Mouse (Mus musculus) cerebellum, adult 8-10 months (tissue): ENCODE measurements at regions not wholly inside any gene's neighbourhood (a gene's known extent, or its start where the extent isn't known, plus 50 kb on each side); places are given as distances from the start of the nearest gene placed in this dataset.
"Not testable (repeated sequence)": the region's sequence is repeated elsewhere in the genome, so short reads cannot be mapped to it uniquely, and the experiment has no call there.

Experiments used
- DNase-seq: peaks from one replicate; pipeline ENCODE4 v3.0.0; 2022

DNA sequence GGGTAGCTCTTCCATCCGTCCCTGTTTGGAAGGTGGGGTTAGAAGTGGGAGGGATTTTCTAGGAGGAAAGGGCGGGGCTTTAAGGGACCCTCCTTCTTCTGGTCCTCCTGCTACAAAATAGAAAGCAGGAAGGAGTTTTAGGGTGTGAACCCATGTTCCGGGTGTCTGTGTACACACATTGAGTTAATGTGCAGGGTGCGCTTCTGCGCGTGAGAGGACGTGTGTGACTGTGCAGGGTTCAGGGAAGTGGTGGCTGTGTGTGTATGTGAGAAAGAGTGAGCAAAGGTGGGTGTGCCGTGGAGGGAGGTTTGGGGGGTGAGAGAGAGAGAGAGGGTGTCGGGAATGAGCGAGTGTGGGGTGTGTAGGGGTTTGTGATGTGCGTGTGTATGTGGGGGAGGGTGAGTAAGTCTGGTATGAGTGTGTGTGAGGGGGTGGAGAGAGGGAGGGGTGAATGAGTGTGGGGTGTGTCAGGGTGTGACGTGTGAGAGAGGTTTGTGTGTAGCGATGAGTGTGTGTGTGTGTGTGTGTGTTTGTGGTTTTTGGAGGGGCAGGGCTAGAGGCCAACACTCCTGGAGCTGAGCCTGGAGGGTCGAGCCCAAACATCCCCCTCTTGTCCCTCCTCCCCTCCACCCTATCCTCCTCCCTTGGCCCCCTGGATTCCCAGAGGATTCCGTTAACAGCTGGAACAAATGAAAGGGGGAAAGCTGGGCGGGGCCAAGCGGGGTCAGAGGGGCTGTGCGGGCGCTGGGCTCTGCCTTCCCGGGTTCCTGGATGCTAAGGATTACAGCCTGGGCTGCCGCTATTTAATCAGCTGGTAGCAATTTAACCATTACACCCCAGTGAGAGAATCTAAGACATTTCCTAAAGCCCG is 95.3 kb upstream of the Med13l start:
- no peak for DNase-seq

DNA sequence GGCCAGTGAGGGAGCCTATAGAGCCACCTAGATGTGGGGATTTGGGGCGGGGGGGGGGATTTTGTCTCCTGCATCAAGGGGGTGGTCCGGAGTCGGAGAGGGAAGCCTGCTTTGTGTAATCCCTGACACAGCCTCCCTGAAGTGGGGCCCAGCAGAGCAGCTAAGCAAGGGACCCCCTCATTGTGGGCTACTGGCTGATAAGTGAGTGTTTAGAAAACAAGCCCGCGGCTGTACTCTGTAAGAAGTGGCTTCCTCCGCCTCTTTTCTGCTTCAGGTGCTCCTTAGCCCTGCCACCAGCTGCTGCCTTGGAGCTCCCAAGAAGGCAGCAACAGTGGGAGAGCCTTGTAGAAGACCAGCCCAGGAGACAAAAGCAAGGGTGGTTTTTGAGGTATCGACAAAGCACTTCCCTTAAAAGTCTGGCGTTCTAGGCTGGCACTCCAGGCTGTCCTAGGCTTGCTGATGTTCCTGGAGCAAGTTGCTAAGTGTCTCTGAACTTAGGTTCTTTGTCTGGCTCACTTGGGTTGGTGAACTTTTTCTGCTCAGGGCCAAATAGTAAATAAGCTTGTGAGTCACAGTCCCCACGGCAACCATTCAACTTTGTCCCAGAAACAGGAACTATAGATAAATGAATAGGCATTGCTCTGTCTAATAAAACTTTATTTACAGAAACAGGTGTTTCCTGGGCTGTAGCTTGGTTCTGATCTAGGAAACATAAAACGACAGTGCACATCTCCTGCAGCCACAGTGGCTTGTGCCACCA is 94.3 kb upstream of the Med13l start:
- no peak for DNase-seq

DNA sequence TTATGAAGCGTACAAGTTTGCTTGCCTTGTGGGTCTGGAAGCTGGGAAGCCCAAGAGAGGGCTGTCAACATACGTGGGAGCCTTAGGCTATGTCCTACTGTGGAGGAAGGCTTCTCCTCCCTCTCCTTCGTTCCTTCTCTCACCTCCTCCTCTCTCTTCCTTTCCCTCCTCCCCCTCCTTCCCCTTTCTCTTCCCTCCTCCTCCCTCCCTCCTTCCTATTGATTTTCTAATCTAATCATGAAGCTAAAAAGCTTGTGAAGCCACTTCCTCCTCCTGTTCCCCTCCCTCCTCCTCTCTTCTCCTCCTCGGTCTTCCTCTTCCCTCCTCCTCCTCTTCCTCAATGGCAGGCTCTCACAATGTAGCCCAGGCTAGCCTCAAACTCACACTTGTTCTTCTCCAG is 91.7 kb upstream of the Med13l start:
- no peak for DNase-seq

DNA sequence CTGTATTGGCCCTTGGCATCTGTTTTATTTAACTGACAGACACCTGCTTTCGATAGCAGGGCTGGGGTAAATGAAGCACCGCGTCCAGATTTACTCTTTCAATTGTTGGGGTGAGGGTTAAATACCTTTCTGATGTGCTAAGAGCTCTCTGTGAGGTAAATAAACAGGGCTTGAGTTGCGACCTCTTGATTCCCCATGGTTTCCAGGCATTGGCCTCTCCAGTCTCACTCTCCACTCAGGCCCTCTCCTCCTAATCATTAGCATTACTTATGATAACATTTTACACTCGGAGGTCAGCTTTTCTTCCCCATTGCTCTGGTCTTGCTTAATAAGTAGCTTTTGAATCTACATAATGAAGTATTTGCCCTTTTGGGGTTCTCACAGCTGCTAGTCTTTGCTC is 88.9 kb upstream of the Med13l start:
- DNase-seq: no peak

DNA sequence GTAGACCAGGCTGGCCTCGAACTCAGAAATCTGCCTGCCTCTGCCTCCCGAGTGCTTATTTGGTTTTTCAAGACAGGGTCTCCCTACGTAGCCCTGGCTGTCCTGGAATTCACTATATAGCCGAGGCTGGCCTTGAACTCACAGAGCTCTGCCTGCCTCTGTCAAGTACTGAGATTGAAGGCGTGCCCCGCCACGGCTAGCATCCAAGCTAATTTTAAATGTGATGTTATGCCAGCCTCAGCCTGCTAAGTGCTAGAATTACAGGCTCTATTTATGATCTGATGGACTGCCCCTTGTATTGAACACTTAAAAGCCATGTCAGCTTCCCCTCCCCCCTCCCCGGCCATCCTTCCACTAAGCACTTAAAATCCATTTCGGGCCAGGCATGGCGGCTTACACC is 88.2 kb upstream of the Med13l start:
- DNase-seq: no peak

DNA sequence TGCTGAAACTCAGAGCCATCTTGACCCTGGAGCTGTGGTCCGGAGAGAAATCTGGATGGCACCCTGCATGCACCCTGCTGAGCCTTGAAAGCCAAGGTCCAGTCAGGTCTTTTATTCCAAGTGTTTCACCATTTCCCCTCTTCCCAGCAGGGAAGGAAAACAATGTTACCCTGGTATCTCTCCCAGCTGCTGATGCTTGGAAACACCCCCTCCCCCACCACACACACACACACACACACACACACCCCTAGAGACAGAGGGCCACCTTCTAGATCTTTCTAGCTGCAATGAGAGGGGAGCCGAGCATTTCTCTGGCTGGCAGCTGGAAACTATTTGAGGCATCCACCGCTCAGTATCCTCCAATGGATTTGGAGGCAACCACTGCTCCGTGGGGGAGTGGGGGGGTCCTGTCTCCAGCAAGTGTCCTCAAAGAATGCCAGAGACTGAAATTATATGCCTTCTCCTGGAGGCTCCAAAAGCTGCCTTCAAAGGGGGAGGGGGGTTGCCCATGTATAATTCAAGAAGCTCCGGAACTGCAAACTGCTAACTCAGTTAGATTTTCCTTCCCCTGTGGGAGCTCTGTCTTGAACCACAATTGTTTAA is 87.2 kb upstream of the Med13l start:
- DNase-seq: no peak

DNA sequence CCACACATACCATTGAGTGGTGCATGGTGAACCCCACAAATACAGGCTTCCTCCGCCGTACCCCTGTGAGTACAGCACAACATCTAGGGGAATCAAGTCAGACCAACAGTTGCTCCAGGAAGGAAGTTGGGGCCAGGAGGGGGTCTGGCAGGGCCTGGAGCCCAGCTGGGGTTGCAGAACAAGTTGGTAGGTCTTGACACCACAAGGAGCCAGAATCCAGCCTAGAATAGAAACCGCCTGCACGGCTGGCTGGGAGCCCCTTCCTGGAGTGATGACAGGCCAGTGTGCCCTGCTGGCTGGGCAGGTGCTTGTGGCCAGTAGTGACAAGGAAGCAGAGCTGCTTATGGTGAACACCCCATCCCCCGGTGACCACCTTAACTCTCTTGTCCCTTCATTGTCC is 83.9 kb upstream of the Med13l start:
- DNase-seq: no peak

DNA sequence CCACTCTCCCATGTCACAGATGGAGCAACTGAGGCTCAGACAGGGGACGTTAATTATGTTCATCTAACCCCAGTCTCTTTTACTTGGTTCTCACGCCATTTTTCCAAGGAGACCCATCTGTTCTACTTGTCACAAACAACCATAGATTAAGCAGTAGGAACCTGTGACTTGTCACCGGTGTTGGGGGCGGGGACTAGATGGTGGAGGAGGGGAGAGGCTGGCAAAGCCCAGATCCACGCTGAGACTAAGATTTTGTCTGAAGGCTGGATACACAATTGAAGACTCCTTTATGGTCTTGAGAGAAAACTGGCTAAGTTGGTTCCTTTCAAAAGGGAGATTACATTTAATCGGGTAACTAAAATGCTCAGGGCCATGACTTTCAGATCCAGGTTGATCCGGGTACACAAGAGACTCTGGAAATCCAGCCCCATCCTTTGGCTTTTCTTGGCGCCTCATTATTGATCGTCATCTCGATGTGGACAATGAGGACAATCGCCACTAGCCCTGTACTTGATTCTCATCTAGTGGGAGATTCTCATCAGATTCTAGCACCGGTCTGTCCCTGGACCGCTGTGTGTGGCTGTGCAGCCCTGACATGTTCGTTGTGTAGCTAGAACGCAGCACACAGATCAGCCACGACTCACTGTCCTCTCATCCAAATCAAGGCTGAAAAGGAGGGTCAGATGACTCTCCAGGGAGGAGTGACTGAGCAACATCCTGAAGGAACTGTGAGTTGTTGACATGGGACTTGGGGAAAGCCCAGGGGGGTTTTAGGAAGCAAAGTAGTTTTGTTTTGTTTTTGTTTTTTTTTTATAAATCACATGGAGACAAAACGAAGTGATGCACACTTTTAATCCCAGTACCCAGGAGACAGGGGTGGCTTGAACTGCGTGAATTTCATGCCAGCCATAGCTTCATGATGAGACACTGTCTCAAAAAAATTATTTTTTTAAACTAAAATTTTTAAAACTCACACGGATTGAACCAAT is 83.1 kb upstream of the Med13l start:
- no peak for DNase-seq

DNA sequence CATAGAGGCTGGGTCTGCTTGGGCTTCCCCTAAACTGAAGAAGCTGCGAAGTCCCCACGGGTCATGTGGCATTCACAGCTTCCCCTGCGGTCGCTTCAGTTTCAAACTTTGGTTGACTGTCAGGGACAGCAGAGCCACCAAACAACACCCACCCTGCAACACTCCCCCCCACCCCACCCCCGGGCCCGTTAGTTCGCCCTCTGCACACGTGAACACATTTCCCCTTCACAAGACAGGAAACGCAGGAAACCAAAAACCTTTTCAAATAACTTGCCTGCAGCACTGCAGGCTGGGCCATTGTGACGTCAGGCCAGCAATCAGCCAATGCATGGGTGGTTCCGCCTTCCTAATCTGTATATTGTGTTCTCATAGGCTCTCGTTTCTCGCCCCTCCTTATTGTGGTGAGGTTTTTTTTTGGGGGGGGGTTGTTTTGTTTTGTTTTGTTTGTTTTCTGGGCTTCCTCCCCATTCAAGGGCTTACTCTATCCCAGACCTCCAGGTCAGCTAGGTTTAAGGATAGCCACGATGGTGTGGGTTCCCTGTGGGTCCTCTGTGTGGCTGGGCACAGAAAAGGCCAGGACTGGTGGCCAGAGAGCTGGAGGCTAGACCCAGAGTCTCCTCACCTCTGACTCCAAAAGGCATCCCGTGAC is 82.2 kb upstream of the Med13l start:
- DNase-seq: no peak

DNA sequence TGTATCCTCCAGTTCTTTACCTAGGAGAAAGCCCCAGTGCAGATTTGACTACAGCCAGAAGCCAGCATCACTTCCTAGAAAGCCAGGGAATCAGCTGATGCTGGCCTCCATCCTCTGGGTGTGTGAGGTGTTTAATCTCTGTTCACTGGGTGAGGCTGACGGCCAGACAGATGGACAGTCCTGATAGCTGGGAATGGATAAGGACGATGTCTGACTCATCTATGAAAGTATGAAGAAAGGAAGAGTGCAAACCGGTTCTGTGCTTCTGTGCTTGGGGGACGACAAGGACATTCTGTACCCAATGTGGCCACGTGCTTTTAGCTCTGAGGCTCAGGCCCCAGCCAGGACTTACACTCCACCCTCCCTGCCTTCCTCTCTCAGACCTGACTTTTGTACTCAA is 80.5 kb upstream of the Med13l start:
- no peak for DNase-seq

DNA sequence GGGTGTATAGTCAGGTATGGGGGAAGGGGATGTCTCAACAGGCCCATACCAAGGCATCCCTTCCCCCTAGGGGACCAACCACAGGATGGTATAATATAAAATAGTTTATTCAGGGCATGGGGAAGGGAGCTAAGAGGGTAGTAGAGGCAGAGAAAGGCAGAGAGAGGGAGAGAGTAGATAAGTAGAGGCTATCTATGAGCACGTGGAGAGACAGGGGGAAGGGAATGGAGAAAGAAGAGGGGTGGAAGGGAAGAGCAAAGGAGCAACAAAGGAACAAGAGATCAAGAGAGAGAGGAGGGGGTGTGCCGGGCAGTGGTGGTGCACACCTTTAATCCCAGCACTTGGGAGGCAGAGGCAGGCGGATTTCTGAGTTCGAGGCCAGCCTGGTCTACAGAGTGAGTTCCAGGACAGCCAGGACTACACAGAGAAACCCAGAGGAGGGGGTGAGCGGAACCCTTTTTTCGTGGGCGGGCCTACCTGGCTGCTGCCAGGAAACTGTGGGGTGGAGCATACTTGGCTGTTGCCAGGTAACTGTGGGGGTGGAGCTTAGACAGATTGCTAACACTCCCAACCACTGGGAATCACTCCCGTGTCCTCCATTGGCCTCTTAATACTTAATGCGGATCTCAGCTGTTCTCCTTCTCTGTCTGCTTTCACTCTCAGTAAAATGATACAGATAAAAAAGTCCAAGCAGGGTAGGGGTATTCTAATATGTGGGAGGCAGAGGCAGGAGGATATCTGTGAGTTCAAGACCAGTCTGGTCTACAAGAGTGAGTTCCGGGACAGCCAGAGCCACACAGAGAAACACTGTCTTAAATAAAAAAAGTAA is 79.3 kb upstream of the Med13l start:
- DNase-seq: no peak

DNA sequence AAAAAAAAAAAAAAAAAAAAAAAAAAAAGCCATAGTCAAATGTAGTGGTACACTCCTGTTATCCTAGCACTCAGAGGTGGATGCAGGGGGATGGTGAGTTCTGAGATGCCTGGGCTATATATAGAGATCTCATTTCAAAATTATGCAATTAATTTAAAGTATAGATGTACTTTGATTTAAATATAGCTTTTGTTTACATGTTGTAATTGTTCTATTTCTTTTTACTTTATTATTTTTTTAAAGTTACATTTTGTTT is 78.8 kb upstream of the Med13l start:
- DNase-seq: no peak

DNA sequence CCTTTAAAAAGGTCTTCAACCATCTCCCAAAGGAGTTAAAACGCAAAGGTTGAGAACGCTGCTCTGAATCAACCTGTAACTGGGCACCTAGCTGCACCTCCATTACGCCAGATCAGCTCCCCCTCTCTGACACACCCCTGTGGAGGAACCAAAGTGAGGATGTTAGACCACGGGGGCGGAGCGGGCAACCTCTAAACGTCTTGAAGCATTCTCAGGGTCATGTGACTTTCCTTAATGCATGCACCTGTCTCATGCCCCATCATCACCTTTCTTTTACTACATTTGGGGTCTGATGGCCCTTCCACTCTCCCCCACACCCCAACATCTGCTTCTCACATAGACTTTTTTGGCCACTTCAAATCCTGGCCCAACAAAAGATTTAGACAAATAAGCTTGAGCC is 77.9 kb upstream of the Med13l start:
- no peak for DNase-seq

DNA sequence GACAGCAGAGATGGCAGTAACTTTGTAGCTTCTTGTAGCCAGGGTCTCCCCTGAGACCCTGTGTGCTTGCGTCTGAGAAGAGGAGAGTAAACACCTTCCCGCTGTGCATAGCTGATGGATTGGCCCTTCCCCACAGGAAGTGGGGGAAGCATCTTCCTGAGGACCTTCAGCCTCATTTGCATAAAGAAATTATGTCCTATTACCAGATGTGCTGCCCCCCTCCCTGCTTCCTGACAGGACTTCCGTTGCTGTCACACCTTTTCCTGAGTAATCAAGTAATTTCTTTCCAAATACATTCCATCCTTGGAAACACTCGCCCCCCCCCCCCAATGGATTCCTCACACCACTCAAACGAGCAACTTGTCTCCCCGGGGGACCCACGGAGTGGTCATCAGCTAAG is 77.5 kb upstream of the Med13l start:
- no peak for DNase-seq

DNA sequence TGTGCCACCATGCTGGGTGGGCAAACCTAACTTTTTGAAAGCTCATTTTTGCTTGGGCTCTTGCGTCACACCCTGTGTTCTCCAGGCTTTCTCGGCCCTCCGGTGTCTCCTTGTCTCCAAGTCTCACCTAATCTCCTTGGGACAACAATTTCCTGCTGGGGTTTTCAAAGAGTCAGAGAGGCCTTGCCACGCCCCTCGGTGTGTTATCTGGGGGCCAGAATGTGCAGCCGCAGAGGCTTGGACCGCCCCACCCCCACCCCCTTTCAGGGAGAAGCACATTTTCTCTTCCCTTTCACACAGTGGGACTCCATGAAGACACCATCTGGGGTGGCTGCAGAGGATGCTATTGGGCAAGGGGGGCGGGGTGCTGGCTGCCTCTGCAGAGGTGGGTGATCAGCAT is 76.9 kb upstream of the Med13l start:
- DNase-seq: no peak

DNA sequence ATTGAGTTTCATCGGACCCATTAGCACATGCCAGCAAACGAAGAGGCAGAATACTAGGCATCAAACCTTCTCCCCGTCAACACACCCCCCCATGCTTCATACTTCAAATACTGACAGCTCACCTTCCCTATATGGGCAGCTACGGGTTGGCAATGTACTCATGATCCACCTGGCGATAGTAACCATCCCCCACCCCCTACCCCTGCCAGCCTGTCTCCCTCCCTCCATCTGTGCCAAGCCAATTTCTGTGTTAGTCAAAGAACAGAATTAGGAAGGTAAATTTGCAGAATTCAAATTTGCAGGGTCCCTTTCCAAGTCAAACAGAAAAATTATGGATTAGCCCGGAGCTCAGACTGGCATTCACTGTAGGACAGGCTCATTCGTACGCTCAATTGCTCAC is 75.3 kb upstream of the Med13l start:
- no peak for DNase-seq

DNA sequence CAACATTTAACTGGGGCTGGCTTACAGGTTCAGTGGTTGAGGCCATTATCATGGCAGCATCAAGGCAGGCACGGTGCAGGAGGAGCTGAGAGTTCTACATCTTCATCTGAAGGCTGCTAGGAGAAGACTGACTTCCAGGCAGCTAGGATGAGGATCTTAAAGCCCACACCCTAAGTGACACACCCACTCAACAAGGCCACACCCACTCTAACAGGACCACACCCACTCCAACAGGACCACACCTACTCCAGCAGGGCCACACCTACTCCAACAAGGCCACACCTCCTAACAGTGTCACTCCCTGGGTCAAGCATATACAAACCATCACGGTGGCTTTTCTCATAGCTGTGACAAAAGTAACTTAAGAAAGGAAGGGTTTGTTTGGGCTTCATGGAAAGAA is 68.0 kb upstream of the Med13l start:
- DNase-seq: not testable (repeated sequence)

DNA sequence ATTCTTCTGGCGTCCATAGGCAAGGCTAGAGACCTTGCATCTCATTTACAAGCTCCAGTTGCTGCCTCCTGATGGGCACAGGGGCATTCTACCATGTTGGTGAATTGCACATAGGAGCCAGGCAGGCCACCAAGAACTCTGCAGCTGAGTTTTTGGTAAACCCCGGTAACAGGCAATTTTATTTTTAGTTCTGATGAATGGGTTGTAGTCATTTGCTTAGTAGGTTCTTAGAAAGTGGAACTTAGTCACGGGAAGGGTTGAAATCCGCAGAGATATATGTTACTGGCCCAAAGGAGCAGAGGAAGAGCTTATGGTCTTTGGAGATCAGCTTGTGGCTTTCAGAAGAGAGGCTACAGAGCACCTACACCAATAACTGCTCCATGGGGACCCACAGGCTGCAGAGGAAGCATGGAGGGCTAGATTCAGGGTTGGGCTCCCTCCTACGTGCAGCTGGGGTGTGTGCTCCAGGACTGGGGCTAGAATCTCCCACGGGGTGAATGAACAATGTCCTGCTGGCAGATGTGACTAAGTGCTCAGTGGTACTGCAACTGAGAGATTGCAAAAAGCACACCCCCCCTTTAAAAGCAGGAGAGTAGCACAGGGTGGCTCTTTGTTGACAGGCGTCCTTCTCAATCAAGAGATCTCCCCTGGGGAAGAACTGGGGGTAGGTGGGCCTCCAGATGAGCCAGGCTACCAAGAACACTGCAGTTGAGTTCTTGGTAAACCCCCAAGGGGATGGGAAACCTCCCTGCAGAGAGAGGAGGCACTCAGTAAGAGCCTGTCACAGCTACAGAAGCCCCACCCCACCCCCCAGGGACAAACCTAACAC is 65.6 kb upstream of the Med13l start:
- no peak for DNase-seq

DNA sequence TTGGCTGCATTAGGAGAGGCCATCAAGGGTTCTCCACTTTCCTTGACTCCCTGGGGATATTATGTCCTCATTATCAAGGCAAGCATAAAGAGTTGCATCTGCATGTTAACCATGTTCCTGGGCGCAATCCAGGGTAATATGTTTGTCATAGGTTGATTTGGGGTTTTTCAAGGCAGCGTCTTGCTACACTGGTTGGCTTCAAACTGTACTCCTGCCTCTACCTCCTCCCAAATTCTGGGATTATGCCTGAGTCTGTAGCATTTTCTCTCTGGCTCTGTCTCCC is 65.1 kb upstream of the Med13l start:
- DNase-seq: no peak

DNA sequence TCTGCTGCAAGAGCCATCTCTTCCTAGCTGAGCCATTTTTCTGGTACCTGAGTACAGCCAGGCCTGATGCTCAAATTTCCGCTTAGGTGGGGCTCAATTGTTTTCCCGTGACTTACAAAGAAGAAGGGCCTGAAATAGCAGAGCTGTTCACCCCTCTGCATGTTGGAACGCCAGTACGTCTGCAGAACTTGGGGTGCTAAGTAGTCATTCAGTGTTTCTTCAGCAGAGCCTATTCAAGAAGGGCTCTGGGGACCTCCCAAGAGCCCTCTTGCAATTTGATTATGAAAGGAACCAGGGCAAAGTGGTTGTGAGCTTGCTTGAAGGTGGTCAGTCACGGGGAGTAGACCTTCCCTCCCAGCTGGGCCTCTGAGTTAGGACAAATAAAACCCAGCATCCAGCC is 58.9 kb upstream of the Med13l start:
- no peak for DNase-seq

DNA sequence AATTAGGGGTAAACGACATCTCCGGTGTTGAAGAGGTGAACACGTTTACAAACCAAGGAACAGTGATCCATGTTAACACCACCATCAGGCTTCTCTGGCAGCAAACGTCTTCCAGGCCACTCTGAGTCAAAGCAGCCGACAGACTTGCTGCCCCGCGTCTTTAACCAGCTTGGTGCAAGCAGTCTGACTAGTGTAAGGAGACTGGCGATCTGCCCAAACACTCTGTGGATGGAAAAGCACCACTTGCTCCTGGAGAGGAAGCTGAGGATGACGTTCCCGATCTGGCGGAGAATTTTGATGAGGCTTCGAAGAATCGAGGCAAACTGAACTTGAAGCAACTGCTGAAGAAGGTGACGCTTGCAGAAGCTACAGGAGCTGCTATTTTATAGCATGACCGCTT is 57.5 kb upstream of the Med13l start:
- DNase-seq: no peak
